Mouse (Mus musculus): ENCODE measurements around the gene Epgn. TPM values are rescaled to one million over a fixed set of nuclear protein-coding genes. Genes with fewer than 3 reads are reported as not detected.

Gene Epgn
- total and polyA plus RNA-seq, 3 experiments = not detected

DNA sequence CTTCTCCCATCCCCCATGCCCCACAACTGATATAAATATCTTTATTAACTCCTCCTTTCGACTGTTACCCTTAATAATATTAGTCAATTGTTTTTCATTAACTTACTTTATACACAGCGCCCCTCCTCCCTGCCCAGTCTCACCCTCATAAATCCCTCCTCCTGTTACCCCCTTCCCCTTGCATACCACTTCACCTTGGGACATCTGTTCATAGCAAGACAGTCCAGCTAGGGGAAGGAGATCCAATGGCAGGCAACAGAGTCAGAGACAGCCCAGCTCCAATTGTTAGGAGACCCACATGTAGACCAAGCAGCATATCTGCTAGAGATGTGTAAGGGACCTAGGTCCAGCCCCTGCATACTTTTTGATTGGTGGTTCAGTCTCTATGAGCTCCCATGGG lies 11.7 kb downstream of the Epgn start:
- H3K79me2 ChIP-seq (ENCODE audit: control insufficient read depth, insufficient read depth, low read length, poor library complexity) = no peaks in the 10 kb centered on the region
- no peak overlapping the region for H3K27ac ChIP-seq (ENCODE audit: control insufficient read depth, low read depth, low read length)
- no peak for DNase-seq (ENCODE audit: low read depth, low spot score)
- H3K9ac ChIP-seq (ENCODE audit: control insufficient read depth, low read depth, low read length, poor library complexity, severe bottlenecking) = no peak overlapping the region
- no peak overlapping the region for H3K4me3 ChIP-seq (ENCODE audit: control insufficient read depth in 1 of 2, insufficient read depth in 1 of 2, low read depth in 2 of 2, low read length in 2 of 2)
- H3K27me3 ChIP-seq (ENCODE audit: control insufficient read depth in 1 of 2, insufficient read depth in 2 of 2, low read length in 2 of 2) = peaks cover 0 to 4% of the 10 kb centered on the region in 2 experiments; a peak in 2 of 4 replicates
- H3K4me1 ChIP-seq (ENCODE audit: control insufficient read depth in 1 of 2, insufficient read depth in 2 of 2, low read length in 2 of 2) = no peaks in the 10 kb centered on the region
- H3K36me3 ChIP-seq (ENCODE audit: control insufficient read depth in 1 of 2, insufficient read depth in 2 of 2, low read length in 2 of 2) = no peaks in the 10 kb centered on the region
- H3K9me3 ChIP-seq (replicated peaks; ENCODE audit: insufficient read depth, low read length) = no peaks in the 10 kb centered on the region
- TF ChIP-seq CTCF (IDR thresholded peaks at IDR 0.05 in 2 of 3, conservative IDR thresholded peaks at IDR 0.05 in 1 of 3; ENCODE audit: control insufficient read depth in 1 of 3, insufficient read depth in 1 of 3, low read depth in 2 of 3, low read length in 3 of 3, poor library complexity in 1 of 3, severe bottlenecking in 1 of 3) (no peak), RCOR1 (IDR thresholded peaks at IDR 0.05; ENCODE audit: low read depth, low read length) (no peak), HCFC1 (IDR thresholded peaks at IDR 0.05; ENCODE audit: low read depth, low read length) (no peak), MAFK (IDR thresholded peaks at IDR 0.05; ENCODE audit: borderline replicate concordance, low read depth, low read length) (no peak), SIN3A (IDR thresholded peaks at IDR 0.05; ENCODE audit: low read length) (no peak), ZKSCAN1 (IDR thresholded peaks at IDR 0.05; ENCODE audit: low read depth, low read length) (no peak), MXI1 (IDR thresholded peaks at IDR 0.05; ENCODE audit: low read depth, low read length) (no peak), MEF2A (IDR thresholded peaks at IDR 0.05; ENCODE audit: extremely low read depth, insufficient replicate concordance, low read depth, low read length, poor library complexity, severe bottlenecking) (no peak), POLR2AphosphoS2 (IDR thresholded peaks at IDR 0.05; ENCODE audit: low read length) (no peak), CHD1 (IDR thresholded peaks at IDR 0.05; ENCODE audit: low read depth, low read length) (no peak), CHD2 (IDR thresholded peaks at IDR 0.05; ENCODE audit: low read length) (no peak), EP300 (IDR thresholded peaks at IDR 0.05; ENCODE audit: low read depth in 1 of 2, low read length in 2 of 2) (no peak), ETS1 (IDR thresholded peaks at IDR 0.05; ENCODE audit: low read depth, low read length) (no peak), TAL1 (IDR thresholded peaks at IDR 0.05; ENCODE audit: low read length) (no peak), ZC3H11A (IDR thresholded peaks at IDR 0.05; ENCODE audit: low read depth, low read length) (no peak), MAX (IDR thresholded peaks at IDR 0.05; ENCODE audit: low read length) (no peak), MAZ (IDR thresholded peaks at IDR 0.05; ENCODE audit: low read depth, low read length) (no peak), POLR2AphosphoS5 (IDR thresholded peaks at IDR 0.05; ENCODE audit: borderline replicate concordance, low read depth, low read length) (no peak)

DNA sequence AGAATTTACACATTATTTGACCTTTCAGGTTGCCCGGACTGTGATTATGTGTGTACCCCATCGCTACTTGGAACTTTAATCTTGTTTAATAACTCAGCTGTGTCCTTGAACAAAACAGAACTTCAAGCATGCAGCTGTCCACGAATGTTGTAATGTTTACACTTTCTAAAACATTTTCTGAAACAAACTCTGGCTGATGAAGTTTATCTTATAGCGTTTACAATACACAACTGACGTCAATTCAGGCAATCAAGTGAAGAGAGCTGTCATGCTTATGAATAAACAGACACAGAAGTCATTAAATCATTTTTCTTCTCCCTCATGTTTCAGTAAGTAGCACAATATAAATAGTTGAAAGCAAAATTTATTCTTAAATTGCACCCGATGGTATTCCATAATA lies 20.7 kb downstream of the Epgn start:
- Histone ChIP-seq H3K27me3 (ENCODE audit: control insufficient read depth in 1 of 2, insufficient read depth in 2 of 2, low read length in 2 of 2) (peaks cover 0 to 2% of the 10 kb centered on the region in 2 experiments; a peak in 2 of 4 replicates), H3K4me3 (ENCODE audit: control insufficient read depth in 1 of 2, insufficient read depth in 1 of 2, low read depth in 2 of 2, low read length in 2 of 2) (no peak overlapping the region), H3K79me2 (ENCODE audit: control insufficient read depth, insufficient read depth, low read length, poor library complexity) (no peaks in the 10 kb centered on the region), H3K36me3 (ENCODE audit: control insufficient read depth in 1 of 2, insufficient read depth in 2 of 2, low read length in 2 of 2) (no peaks in the 10 kb centered on the region), H3K4me1 (ENCODE audit: control insufficient read depth in 1 of 2, insufficient read depth in 2 of 2, low read length in 2 of 2) (no peaks in the 10 kb centered on the region), H3K9me3 (replicated peaks; ENCODE audit: insufficient read depth, low read length) (no peaks in the 10 kb centered on the region), H3K27ac (ENCODE audit: control insufficient read depth, low read depth, low read length) (no peak overlapping the region), H3K9ac (ENCODE audit: control insufficient read depth, low read depth, low read length, poor library complexity, severe bottlenecking) (no peak overlapping the region)
- TF ChIP-seq MYB (IDR thresholded peaks at IDR 0.05; ENCODE audit: low read depth, low read length) = no peak
- no peak for TF ChIP-seq SMC3 (IDR thresholded peaks at IDR 0.05; ENCODE audit: low read depth, low read length)
- no peak for TF ChIP-seq ZNF384 (IDR thresholded peaks at IDR 0.05; ENCODE audit: low read depth, low read length)
- no peak for TF ChIP-seq TBP (IDR thresholded peaks at IDR 0.05; ENCODE audit: low read depth, low read length)
- no peak for TF ChIP-seq EP300 (IDR thresholded peaks at IDR 0.05; ENCODE audit: low read depth in 1 of 2, low read length in 2 of 2)
- TF ChIP-seq MEF2A (IDR thresholded peaks at IDR 0.05; ENCODE audit: extremely low read depth, insufficient replicate concordance, low read depth, low read length, poor library complexity, severe bottlenecking) = no peak
- no peak for DNase-seq (ENCODE audit: low read depth, low spot score)

Data from MEL (cell line).